Mouse (Mus musculus): ENCODE data around the gene Eif4e3. TPM values are rescaled to one million over a fixed set of nuclear protein-coding genes. Genes with fewer than 3 reads are reported as not detected.

The Eif4e3 gene
- polyA plus RNA-seq, 1 experiment from 2014 or later: 15.1 TPM

- Histone ChIP-seq H3K9me3 (ENCODE audit: control insufficient read depth, low read depth, low read length) (peaks cover 3% of the 10 kb centered on the region; the same call in 1 of the 2 replicates), H3K9ac (replicated peaks; ENCODE audit: low read depth, low read length) (no peak overlapping the region), H3K4me3 (ENCODE audit: low read depth, low read length) (no peak overlapping the region), H3K27ac (ENCODE audit: low read length) (no peak overlapping the region), H3K27me3 (ENCODE audit: control insufficient read depth, insufficient read depth, low read length) (no peaks in the 10 kb centered on the region), H3K4me2 (replicated peaks; ENCODE audit: low read depth, low read length) (no peak overlapping the region), H3K4me1 (ENCODE audit: control insufficient read depth, insufficient read depth, low read length) (peaks cover 6% of the 10 kb centered on the region; the same call in 1 of the 2 replicates), H3K36me3 (ENCODE audit: control insufficient read depth, insufficient read depth, low read length) (peaks cover 3% of the 10 kb centered on the region; the same call in 1 of the 2 replicates)
- no peak for ATAC-seq (ENCODE audit: insufficient number of reproducible peaks, insufficient read depth, low FRiP score, low read depth)
- WGBS: 43% methylated on average over 10 of the region's 10 CpGs
Measured at GRCm38 (mm10) chr6:99643439-99644199, 23.0 kb downstream of the Eif4e3 start.

- Histone ChIP-seq H3K9ac (replicated peaks; ENCODE audit: low read depth, low read length) (no peak overlapping the region), H3K36me3 (ENCODE audit: control insufficient read depth, insufficient read depth, low read length) (peaks cover 3% of the 10 kb centered on the region; the same call in 1 of the 2 replicates)
- WGBS: 69% methylated on average over 4 of the region's 4 CpGs
Measured at GRCm38 (mm10) chr6:99637456-99637855, 29.1 kb downstream of the Eif4e3 start.

GRCm38 (mm10) chr6:99636801-99637200, 29.8 kb downstream of the Eif4e3 start:
- H3K9me3 ChIP-seq (ENCODE audit: control insufficient read depth, low read depth, low read length): no peaks in the 10 kb centered on the region
- H3K4me1 ChIP-seq (ENCODE audit: control insufficient read depth, insufficient read depth, low read length): no peaks in the 10 kb centered on the region
- no peaks in the 10 kb centered on the region for H3K27me3 ChIP-seq (ENCODE audit: control insufficient read depth, insufficient read depth, low read length)
- H3K4me2 ChIP-seq (replicated peaks; ENCODE audit: low read depth, low read length): no peak overlapping the region
- no peak for ATAC-seq (ENCODE audit: insufficient number of reproducible peaks, insufficient read depth, low FRiP score, low read depth)
- peaks cover 3% of the 10 kb centered on the region; the same call in 1 of the 2 replicates for H3K36me3 ChIP-seq (ENCODE audit: control insufficient read depth, insufficient read depth, low read length)
- H3K4me3 ChIP-seq (ENCODE audit: low read depth, low read length): no peak overlapping the region
- no peak overlapping the region for H3K9ac ChIP-seq (replicated peaks; ENCODE audit: low read depth, low read length)
- no peak overlapping the region for H3K27ac ChIP-seq (ENCODE audit: low read length)
- WGBS: 67% methylated on average over 8 of the region's 8 CpGs

More at GRCm38 (mm10) chr6:99637456-99637855, 29.1 kb downstream of the Eif4e3 start:
- no peaks in the 10 kb centered on the region for H3K4me1 ChIP-seq (ENCODE audit: control insufficient read depth, insufficient read depth, low read length)
- H3K4me3 ChIP-seq (ENCODE audit: low read depth, low read length): no peak overlapping the region
- H3K9me3 ChIP-seq (ENCODE audit: control insufficient read depth, low read depth, low read length): no peaks in the 10 kb centered on the region
- no peak for ATAC-seq (ENCODE audit: insufficient number of reproducible peaks, insufficient read depth, low FRiP score, low read depth)
- no peak overlapping the region for H3K4me2 ChIP-seq (replicated peaks; ENCODE audit: low read depth, low read length)
- H3K27ac ChIP-seq (ENCODE audit: low read length): no peak overlapping the region
- no peaks in the 10 kb centered on the region for H3K27me3 ChIP-seq (ENCODE audit: control insufficient read depth, insufficient read depth, low read length)

GRCm38 (mm10) chr6:99636121-99636520, 30.4 kb downstream of the Eif4e3 start:
- H3K36me3 ChIP-seq (ENCODE audit: control insufficient read depth, insufficient read depth, low read length): peaks cover 3% of the 10 kb centered on the region; the same call in 1 of the 2 replicates
- no peak for ATAC-seq (ENCODE audit: insufficient number of reproducible peaks, insufficient read depth, low FRiP score, low read depth)
- no peak overlapping the region for H3K27ac ChIP-seq (ENCODE audit: low read length)
- H3K9me3 ChIP-seq (ENCODE audit: control insufficient read depth, low read depth, low read length): no peaks in the 10 kb centered on the region
- H3K9ac ChIP-seq (replicated peaks; ENCODE audit: low read depth, low read length): no peak overlapping the region
- H3K4me2 ChIP-seq (replicated peaks; ENCODE audit: low read depth, low read length): no peak overlapping the region
- WGBS: 46% methylated on average over 9 of the region's 9 CpGs
- H3K4me3 ChIP-seq (ENCODE audit: low read depth, low read length): no peak overlapping the region
- no peaks in the 10 kb centered on the region for H3K27me3 ChIP-seq (ENCODE audit: control insufficient read depth, insufficient read depth, low read length)
- no peaks in the 10 kb centered on the region for H3K4me1 ChIP-seq (ENCODE audit: control insufficient read depth, insufficient read depth, low read length)

- Histone ChIP-seq H3K27me3 (ENCODE audit: control insufficient read depth, insufficient read depth, low read length) (no peaks in the 10 kb centered on the region), H3K4me2 (replicated peaks; ENCODE audit: low read depth, low read length) (no peak overlapping the region), H3K4me3 (ENCODE audit: low read depth, low read length) (no peak overlapping the region), H3K9me3 (ENCODE audit: control insufficient read depth, low read depth, low read length) (no peaks in the 10 kb centered on the region), H3K4me1 (ENCODE audit: control insufficient read depth, insufficient read depth, low read length) (no peaks in the 10 kb centered on the region; the same call in 1 of the 2 replicates), H3K36me3 (ENCODE audit: control insufficient read depth, insufficient read depth, low read length) (peaks cover 4% of the 10 kb centered on the region; the same call in 1 of the 2 replicates), H3K9ac (replicated peaks; ENCODE audit: low read depth, low read length) (no peak overlapping the region), H3K27ac (ENCODE audit: low read length) (no peak overlapping the region)
- 70% methylated on average over 32 of the region's 32 CpGs for WGBS
- ATAC-seq (ENCODE audit: insufficient number of reproducible peaks, insufficient read depth, low FRiP score, low read depth): no peak
Measured at GRCm38 (mm10) chr6:99632121-99632980, 34.2 kb downstream of the Eif4e3 start.

- no peaks in the 10 kb centered on the region for H3K9me3 ChIP-seq (ENCODE audit: control insufficient read depth, low read depth, low read length)
- no peak overlapping the region for H3K27ac ChIP-seq (ENCODE audit: low read length)
- H3K4me3 ChIP-seq (ENCODE audit: low read depth, low read length): no peak overlapping the region
- peaks cover 4% of the 10 kb centered on the region; the same call in 1 of the 2 replicates for H3K36me3 ChIP-seq (ENCODE audit: control insufficient read depth, insufficient read depth, low read length)
- H3K27me3 ChIP-seq (ENCODE audit: control insufficient read depth, insufficient read depth, low read length): no peaks in the 10 kb centered on the region
- H3K4me2 ChIP-seq (replicated peaks; ENCODE audit: low read depth, low read length): no peak overlapping the region
- 91% methylated on average over 5 of the region's 5 CpGs for WGBS
- ATAC-seq (ENCODE audit: insufficient number of reproducible peaks, insufficient read depth, low FRiP score, low read depth): no peak
- H3K9ac ChIP-seq (replicated peaks; ENCODE audit: low read depth, low read length): no peak overlapping the region
- H3K4me1 ChIP-seq (ENCODE audit: control insufficient read depth, insufficient read depth, low read length): no peaks in the 10 kb centered on the region; the same call in 1 of the 2 replicates
Measured at GRCm38 (mm10) chr6:99631637-99632036, 34.9 kb downstream of the Eif4e3 start.

GRCm38 (mm10) chr6:99629726-99630458, 36.7 kb downstream of the Eif4e3 start:
- ATAC-seq (ENCODE audit: insufficient number of reproducible peaks, insufficient read depth, low FRiP score, low read depth): no peak
- no peak overlapping the region for H3K27ac ChIP-seq (ENCODE audit: low read length)
- H3K9ac ChIP-seq (replicated peaks; ENCODE audit: low read depth, low read length): no peak overlapping the region
- no peak overlapping the region for H3K4me3 ChIP-seq (ENCODE audit: low read depth, low read length)
- no peaks in the 10 kb centered on the region for H3K27me3 ChIP-seq (ENCODE audit: control insufficient read depth, insufficient read depth, low read length)
- no peaks in the 10 kb centered on the region for H3K9me3 ChIP-seq (ENCODE audit: control insufficient read depth, low read depth, low read length)
- 79% methylated on average over 8 of the region's 8 CpGs for WGBS
- H3K4me1 ChIP-seq (ENCODE audit: control insufficient read depth, insufficient read depth, low read length): no peaks in the 10 kb centered on the region; the same call in 1 of the 2 replicates
- H3K36me3 ChIP-seq (ENCODE audit: control insufficient read depth, insufficient read depth, low read length): peaks cover 4% of the 10 kb centered on the region; the same call in 1 of the 2 replicates
- H3K4me2 ChIP-seq (replicated peaks; ENCODE audit: low read depth, low read length): no peak overlapping the region

- no peak overlapping the region for H3K4me3 ChIP-seq (ENCODE audit: low read depth, low read length)
- no peak overlapping the region for H3K4me2 ChIP-seq (replicated peaks; ENCODE audit: low read depth, low read length)
- WGBS: 87% methylated on average over 2 of the region's 2 CpGs
- H3K9me3 ChIP-seq (ENCODE audit: control insufficient read depth, low read depth, low read length): no peaks in the 10 kb centered on the region
- no peak for ATAC-seq (ENCODE audit: insufficient number of reproducible peaks, insufficient read depth, low FRiP score, low read depth)
- peaks cover 4% of the 10 kb centered on the region; the same call in 1 of the 2 replicates for H3K36me3 ChIP-seq (ENCODE audit: control insufficient read depth, insufficient read depth, low read length)
- peaks cover 7% of the 10 kb centered on the region; the same call in 1 of the 2 replicates for H3K4me1 ChIP-seq (ENCODE audit: control insufficient read depth, insufficient read depth, low read length)
- no peaks in the 10 kb centered on the region for H3K27me3 ChIP-seq (ENCODE audit: control insufficient read depth, insufficient read depth, low read length)
- no peak overlapping the region for H3K9ac ChIP-seq (replicated peaks; ENCODE audit: low read depth, low read length)
- H3K27ac ChIP-seq (ENCODE audit: low read length): no peak overlapping the region
Measured at GRCm38 (mm10) chr6:99626347-99626746, 40.2 kb downstream of the Eif4e3 start.

All from stomach, embryonic 14.5 days (tissue).